Mouse (Mus musculus) cortical plate, adult 2 months (tissue): Measurements from ENCODE around the gene Krt2.

Experiments used
- CTCF ChIP-seq: fragments of 200-500 bp; IDR thresholded peaks from 2 replicates; pipeline ENCODE4 v1.5.1; 2011; ENCODE audit warnings: mild to moderate bottlenecking, control low read depth, low read length; ENCODE audit not compliant: insufficient read depth; ENCODE audit errors: extremely low read depth
- POLR2A ChIP-seq: fragments of 200-500 bp; IDR thresholded peaks from 2 replicates; pipeline ENCODE4 v1.6.1; 2011; ENCODE audit warnings: mild to moderate bottlenecking, low read length, control low read depth; ENCODE audit not compliant: insufficient read depth; ENCODE audit errors: extremely low read depth

DNA sequence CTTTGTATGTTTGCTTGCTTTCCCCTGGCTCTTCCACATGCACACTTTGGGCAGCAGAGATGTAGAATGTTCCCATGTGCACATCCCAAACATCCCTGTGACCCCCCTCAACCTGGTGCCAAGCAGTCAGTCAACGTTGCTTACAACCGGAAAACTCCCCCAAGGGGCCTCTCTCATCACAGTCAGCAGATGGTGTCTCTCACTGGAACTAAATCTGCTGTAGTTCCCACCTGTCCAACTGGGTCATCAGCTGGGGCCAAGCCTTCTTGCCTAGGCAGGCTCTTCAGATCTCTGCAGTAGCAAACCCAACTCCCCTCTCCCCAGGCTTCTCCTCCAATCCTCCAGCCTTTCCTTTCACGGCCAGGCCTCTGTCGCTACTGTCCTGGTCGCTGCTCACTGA, 38.7 kb upstream of the Krt2 start:
- no peak for TF ChIP-seq CTCF
- TF ChIP-seq POLR2A: no peak
